Mouse (Mus musculus) thymus, adult 18-20 months (tissue): ENCODE results near the gene Flcn.
A peak's percentile ranks its signal among the peaks of the same experiment; 100 is the strongest.

Source experiments
- DNase-seq, 2 experiments: peaks; one replicate each; pipeline ENCODE4 v3.0.0; 2022; ENCODE audit warnings: mixed read lengths in 2 of 2

The Flcn gene

DNA sequence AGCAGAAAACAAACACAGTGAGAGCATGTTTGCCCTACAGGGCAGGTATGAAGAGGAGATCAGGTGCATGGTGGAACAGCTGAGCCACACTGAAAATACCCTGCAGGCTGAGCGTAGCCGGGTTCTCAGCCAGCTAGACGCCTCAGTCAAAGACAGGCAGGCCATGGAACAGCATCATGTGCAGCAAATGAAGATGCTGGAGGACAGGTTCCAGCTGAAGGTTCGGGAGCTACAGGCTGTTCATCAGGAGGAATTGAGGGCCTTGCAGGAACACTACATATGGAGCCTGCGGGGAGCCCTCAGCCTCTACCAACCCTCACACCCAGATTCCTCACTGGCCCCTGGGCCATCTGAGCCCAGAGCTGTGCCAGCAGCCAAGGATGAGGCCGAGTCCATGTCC, 49.0 kb downstream of the Flcn start:
- no peak for DNase-seq

DNA sequence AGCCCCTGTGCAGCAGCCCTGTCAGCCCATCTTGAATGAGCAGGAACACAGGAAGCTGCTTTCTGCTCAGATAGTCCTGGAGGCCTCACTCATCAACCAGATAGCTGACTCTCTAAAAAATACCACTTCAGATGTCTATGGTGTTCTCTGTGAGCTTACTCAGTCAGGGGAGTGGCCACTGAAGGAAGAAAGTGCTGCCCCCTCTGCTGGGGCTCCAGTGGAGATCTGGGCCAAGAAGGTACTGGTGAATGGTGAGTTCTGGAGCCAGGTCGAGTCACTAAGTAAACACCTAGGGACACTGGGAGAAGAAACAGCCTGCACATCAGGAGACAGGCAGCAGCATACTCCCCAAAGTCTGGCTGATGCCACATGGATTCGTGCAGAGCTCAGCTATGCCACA, 50.2 kb downstream of the Flcn start:
- DNase-seq, result no peak

DNA sequence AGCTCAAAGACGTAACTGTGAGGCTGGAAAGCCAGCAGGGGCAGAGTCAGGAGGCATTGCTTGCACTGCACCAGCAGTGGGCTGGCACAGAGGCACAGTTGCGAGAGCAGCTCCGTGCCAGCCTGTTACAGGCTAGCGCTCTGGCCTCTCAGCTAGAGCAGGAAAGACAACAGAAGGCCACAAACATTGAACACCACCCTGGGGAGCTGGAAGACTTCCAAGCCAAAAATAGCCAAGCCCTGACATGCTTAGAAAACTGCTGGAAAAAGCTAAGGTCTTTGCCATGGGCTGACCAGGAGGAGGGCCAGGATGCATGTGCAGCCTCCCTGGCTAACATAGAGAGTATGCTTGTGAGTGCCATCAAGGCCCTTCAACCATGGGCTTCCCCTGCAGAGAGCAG, 50.6 kb downstream of the Flcn start:
- no peak for DNase-seq

DNA sequence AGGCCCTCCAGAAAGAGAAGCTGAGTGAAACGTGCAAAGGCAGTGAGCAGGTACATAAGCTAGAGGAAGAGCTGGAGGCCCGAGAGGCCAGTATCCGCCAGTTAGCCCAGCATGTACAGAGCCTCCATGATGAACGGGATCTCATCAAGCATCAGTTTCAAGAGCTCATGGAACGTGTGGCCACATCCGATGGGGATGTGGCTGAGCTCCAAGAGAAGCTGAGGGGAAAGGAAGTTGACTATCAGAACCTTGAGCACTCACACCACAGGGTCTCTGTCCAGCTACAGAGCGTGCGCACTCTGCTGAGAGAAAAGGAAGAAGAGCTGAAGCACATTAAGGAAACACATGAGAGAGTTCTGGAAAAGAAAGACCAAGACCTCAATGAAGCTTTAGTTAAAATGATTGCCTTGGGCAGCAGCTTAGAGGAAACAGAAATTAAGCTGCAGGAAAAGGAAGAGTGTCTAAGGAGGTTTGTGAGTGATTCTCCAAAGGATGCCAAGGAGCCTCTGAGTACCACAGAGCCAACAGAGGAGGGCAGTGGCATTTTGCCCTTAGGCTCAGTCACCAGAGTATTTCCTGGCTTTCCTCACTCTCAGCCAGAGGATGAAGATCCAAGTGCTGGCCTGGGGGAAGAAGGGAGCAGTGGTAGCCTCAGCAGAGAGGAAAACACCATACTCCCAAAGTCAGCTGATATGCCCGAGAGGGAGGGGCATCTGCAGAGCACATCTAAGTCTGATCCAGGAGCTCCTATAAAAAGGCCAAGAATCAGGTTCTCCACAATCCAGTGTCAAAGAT, 51.4 kb downstream of the Flcn start:
- DNase-seq, result no peak

DNA sequence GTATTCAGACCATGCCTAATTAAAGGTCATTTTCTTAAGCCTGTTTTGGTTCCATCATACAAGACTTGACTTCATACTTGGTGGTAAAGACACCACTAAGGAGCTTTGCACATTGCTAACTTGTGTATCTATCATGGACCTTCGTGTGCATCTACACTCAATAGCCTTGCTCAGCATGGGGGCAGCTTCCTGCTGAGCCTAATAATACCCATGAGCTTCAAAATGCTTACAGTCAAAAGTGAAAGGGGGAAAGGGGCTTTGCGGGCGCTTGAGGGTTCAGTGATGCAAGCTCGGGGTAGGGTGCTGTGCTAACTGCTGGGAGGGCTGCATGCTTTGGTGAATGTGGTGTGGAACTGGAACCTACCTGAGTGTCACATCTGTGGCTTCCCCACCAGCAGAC, 53.5 kb downstream of the Flcn start:
- DNase-seq, result no peak

DNA sequence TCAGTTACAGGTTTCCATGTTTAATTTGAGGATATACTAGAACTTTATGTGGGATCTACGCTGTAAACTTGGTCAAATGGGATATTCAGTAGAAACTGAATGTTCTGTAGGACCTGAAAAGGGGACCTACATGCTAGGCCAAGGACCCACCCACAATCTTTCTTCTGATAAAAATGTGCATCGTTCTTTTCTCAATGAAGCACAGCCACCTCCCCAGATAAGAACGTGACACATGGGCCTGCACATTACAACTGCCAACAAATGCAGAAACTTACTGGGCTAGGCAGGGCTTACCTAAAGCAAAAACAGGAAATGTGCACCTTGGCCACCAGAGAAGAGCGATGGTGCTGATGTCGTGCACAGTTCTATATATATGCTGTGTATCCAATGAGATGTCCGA, 55.3 kb downstream of the Flcn start:
- no peak for DNase-seq

DNA sequence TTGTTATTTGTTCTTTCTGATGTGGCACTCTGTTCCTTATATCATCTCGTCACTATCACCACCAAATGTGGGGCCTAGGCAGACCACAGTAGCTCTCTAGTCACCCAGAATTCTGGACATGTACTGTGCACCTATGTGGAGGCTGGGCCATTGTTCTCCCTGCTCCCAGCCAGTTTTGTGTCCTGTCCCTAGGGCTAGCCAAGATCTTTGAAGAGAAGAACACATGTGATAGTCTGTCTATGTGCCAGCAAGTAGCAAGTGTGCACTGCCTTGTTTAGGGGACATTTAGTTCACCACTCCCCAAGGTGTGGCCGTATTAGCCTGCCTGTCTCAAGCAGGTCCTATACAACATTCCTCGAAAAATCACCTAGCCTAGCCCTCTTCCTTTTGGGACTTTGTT, 60.8 kb downstream of the Flcn start:
- DNase-seq, result no peak

DNA sequence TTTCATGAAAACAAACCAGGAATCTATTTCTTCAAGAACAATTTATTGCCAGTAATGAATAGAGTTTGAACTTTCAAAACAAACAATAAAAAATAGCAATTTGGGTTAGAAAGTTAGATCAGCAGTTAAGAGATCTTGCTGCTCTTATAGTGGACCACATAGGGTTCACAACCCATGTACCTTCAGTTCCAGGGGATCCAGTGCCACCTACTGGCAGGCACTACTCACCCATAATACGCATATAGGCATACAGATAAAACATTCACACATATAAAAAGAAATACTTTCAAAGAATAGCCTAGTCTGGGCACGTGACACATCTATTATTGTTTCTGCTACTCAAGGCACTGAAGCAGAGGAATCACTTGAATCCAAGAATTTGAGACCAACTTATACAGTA, 63.2 kb downstream of the Flcn start:
- DNase-seq, result peak; percentile 14 to 23

DNA sequence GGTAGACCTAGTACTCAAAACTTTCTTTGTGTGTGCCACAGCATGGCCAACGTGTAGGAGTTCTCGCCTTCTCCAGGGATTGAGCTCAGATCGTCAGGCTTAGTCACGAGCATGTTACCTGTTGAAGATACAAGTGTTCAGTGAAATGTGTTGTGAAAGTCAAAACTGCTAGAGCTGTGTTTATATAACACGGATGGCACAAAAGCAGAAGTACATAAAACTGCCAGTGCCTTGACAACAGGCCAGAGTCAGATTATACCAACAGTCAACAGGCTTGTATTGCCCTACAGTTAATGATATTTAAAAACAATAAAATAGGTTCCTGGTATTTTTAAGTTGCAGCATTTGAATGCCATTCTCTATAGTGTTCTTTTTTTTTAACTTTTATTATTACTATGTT, 64.0 kb downstream of the Flcn start:
- no peak for DNase-seq

DNA sequence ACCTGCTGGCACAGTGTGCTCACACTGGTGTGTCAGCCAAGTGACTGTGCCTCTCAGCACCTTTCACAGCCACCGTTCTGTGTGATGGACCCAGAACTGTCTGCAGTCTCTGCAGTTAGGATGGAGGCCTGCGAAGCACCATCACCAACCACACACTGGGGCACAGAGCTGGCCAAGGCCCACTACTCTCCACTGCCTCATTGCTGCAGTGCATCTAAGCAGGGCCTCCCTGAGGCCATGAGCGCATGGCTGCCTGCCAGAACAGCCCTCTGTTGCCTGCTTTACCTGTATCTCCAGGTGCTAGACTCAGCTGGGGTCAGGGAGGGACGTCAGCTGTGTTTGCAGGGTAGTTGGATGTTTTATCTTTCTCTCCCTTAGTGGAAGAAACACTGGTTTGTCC, 65.4 kb downstream of the Flcn start:
- DNase-seq, result no peak

DNA sequence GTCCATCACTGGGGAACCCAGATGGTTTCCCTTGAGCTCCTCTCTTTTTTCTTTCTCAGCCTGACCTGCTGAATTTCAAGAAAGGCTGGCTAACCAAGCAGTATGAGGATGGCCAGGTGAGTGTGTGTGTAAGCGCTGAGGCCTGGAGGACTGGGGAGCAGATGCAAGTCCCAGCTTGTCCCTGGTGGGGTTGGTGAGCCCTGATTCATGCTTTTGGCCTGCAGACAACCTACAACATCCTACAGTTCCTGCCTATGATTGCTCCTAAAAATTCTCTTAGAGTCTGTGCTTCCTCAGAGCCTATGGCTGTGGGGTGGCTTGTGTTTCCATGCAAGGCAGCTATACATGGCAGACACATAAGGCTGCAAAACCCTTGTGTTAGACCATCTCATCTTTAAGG, 66.1 kb downstream of the Flcn start:
- no peak for DNase-seq

DNA sequence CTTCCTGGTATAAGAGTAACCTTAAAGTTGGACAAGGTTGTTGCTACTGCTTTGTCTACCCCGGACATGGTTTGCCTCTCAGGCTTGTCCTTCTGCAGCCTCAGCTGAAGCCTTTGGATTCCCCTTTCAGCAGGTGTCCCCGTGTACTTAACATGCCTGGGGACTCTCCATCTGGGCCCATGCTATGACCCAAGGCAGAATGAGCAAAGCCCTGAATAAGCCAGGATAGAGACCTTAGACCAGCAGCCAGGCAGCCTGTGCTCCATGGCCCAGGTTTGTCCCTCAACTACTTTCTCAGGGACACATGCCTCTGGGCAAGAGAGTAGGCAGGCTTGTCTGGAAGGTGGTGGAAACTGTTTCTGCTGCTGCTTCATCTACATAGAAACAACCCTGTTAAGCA, 66.5 kb downstream of the Flcn start:
- no peak for DNase-seq

DNA sequence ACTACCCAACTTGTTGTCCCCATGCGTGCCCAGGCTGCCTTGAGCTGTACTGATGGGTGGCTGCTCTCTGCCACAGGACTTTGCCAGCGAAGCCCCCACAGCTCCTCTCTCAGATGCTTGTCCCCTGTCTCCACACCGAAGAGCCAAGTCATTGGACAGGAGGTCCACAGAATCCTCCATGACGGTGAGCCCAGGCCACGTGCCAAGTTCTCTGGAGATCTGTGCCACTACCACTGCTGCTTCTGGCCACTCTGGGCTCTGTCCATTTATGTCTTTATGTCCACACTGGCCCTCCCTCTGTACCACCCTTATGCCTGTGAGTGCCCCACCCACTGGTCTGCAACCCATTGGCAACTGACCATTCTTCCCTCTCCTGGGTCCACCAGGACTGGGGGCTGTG, 67.9 kb downstream of the Flcn start:
- DNase-seq, result no peak
